Mouse (Mus musculus): ENCODE data around the gene Tmcc3. TPM values are rescaled to one million over a fixed set of nuclear protein-coding genes. Genes with fewer than 3 reads are reported as not detected.

The Tmcc3 gene
- total RNA-seq, 1 experiment = 7.0 TPM

DNA sequence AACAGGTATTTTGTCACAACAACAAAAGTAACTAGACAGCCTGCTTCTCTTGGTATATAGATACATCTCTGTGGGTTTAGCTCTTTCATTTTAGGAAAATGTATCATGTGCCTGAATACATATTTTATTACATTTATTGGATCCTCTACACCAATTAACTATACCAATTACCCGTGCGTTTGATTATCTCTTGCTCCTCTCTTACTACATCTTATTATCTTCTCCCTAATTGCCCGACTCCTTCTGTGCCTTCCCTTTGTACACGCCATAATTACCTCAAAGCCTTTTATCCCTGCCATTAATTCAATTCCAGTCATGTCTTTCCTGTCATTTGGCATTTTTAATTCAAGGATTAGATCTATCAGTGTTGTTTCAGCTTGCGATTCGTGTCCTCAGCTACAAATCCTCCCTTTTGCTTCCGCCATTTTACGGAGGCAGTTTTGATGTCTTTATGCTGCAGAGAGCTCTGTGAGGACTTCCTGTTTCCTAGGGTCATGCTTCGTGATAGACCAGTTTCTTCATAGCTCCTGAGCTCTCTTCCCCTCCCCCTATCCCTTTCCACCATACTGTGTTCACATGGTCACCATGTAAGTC, 7.6 kb upstream of the Tmcc3 start:
- Histone ChIP-seq H3K4me3 (ENCODE audit: insufficient read depth in 1 of 2, low read depth in 1 of 2, low read length in 2 of 2, poor library complexity in 1 of 2, severe bottlenecking in 1 of 2) (no peak overlapping the region), H3K4me1 (ENCODE audit: control insufficient read depth in 2 of 2, insufficient read depth in 2 of 2, low read length in 2 of 2, poor library complexity in 1 of 2) (no peaks in the 10 kb centered on the region), H3K9ac (ENCODE audit: insufficient read depth, low read depth, low read length, poor library complexity, severe bottlenecking) (no peak overlapping the region), H3K27ac (ENCODE audit: insufficient read depth, low read depth, low read length, poor library complexity, severe bottlenecking) (no peak overlapping the region), H3K36me3 (ENCODE audit: control insufficient read depth, insufficient read depth, low read length, poor library complexity, severe bottlenecking) (no peaks in the 10 kb centered on the region), H3K9me3 (ENCODE audit: control insufficient read depth, insufficient read depth, low read depth, low read length) (no peaks in the 10 kb centered on the region)
- TF ChIP-seq ZNF384 (IDR thresholded peaks at IDR 0.05; ENCODE audit: low read depth, low read length) (no peak), HCFC1 (IDR thresholded peaks at IDR 0.05; ENCODE audit: borderline replicate concordance, insufficient read depth, low read length) (no peak), ZC3H11A (IDR thresholded peaks at IDR 0.05; ENCODE audit: borderline replicate concordance, low read depth, low read length) (no peak), MAFK (IDR thresholded peaks at IDR 0.05; ENCODE audit: insufficient read depth, low read depth, low read length) (no peak), CHD2 (IDR thresholded peaks at IDR 0.05; ENCODE audit: low read depth, low read length) (no peak)
- DNase-seq (ENCODE audit: low read depth, low spot score) = no peak
- in situ Hi-C loops (cut with MboI; ENCODE audit: low sequenced_read_pairs in 2 of 2, unreplicated experiment in 2 of 2) = no loop called here

DNA sequence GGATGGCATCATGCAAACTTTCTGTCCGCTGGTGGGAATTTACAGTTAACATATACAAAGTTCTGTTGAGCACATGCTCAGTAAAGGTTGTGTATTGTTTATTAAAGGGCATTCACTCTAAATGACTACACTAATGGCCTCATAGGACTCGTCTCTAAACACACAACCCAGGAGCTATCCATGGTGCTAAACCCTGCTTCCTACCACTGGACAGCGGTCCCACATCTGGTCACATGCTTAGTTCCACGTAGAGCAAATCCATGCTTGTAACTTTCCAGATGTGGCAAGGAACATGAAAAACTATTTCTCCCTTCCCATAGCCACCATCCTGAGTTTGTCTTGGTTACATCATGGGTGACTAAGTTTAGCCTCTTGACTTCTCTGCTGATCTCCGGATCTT, 6.2 kb upstream of the Tmcc3 start:
- Histone ChIP-seq H3K4me1 (ENCODE audit: control insufficient read depth in 2 of 2, insufficient read depth in 2 of 2, low read length in 2 of 2, poor library complexity in 1 of 2) (no peaks in the 10 kb centered on the region), H3K9ac (ENCODE audit: insufficient read depth, low read depth, low read length, poor library complexity, severe bottlenecking) (no peak overlapping the region), H3K36me3 (ENCODE audit: control insufficient read depth, insufficient read depth, low read length, poor library complexity, severe bottlenecking) (no peaks in the 10 kb centered on the region), H3K27ac (ENCODE audit: insufficient read depth, low read depth, low read length, poor library complexity, severe bottlenecking) (no peak overlapping the region), H3K4me3 (ENCODE audit: insufficient read depth in 1 of 2, low read depth in 1 of 2, low read length in 2 of 2, poor library complexity in 1 of 2, severe bottlenecking in 1 of 2) (no peak overlapping the region), H3K9me3 (ENCODE audit: control insufficient read depth, insufficient read depth, low read depth, low read length) (no peaks in the 10 kb centered on the region)
- DNase-seq (ENCODE audit: low read depth, low spot score) = peak; percentile 31
- in situ Hi-C loops (cut with MboI; ENCODE audit: low sequenced_read_pairs in 2 of 2, unreplicated experiment in 2 of 2) = no loop called here
- TF ChIP-seq ZNF384 (IDR thresholded peaks at IDR 0.05; ENCODE audit: low read depth, low read length) (no peak), MAFK (IDR thresholded peaks at IDR 0.05; ENCODE audit: insufficient read depth, low read depth, low read length) (no peak)

DNA sequence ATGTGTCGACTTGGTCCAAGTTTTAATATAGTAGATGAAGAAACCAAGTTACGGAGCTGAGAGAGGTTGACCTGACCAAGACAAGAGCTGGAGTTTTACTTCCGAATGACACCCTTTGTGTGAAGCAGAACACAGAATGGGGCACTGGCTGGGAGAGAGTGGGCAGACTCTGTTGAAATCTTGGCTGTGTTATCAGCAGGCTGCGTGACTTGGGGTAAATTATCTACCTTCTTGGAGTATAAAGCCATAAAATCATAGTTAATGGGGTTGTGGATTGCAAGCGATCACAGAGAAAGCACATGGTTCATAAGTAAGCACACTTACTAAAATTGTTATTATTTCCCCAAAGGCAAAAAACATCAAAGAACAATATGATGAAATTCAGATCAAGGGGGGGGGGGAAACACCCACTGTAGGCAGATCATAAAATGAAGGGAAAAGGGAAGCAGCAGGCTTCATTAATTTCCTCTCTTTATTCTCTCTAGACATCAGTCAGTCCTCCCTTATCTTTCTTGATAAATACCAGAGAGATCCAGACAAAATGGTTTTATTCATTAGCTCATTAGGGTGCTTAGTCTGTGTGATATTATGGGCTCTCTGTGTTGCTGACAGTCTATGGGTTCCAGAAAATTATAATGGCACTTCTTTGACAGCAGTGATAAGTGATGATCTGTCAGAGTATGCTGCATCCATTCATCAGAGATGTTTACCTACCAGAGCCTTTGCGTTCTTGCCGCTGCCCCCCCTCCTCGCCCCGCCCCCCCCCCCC, 1.1 kb upstream of the Tmcc3 start:
- DNase-seq (ENCODE audit: low read depth, low spot score) = no peak
- no peak overlapping the region for H3K9ac ChIP-seq (ENCODE audit: insufficient read depth, low read depth, low read length, poor library complexity, severe bottlenecking)
- H3K9me3 ChIP-seq (ENCODE audit: control insufficient read depth, insufficient read depth, low read depth, low read length) = no peaks in the 10 kb centered on the region
- TF ChIP-seq HCFC1 (IDR thresholded peaks at IDR 0.05; ENCODE audit: borderline replicate concordance, insufficient read depth, low read length) (no peak), CHD2 (IDR thresholded peaks at IDR 0.05; ENCODE audit: low read depth, low read length) (no peak), MAFK (IDR thresholded peaks at IDR 0.05; ENCODE audit: insufficient read depth, low read depth, low read length) (no peak), ZNF384 (IDR thresholded peaks at IDR 0.05; ENCODE audit: low read depth, low read length) (no peak), ZC3H11A (IDR thresholded peaks at IDR 0.05; ENCODE audit: borderline replicate concordance, low read depth, low read length) (no peak)
- no peak overlapping the region for H3K4me3 ChIP-seq (ENCODE audit: insufficient read depth in 1 of 2, low read depth in 1 of 2, low read length in 2 of 2, poor library complexity in 1 of 2, severe bottlenecking in 1 of 2)
- H3K27ac ChIP-seq (ENCODE audit: insufficient read depth, low read depth, low read length, poor library complexity, severe bottlenecking) = no peak overlapping the region
- in situ Hi-C loops (cut with MboI; ENCODE audit: low sequenced_read_pairs in 2 of 2, unreplicated experiment in 2 of 2) = no loop called here
- H3K36me3 ChIP-seq (ENCODE audit: control insufficient read depth, insufficient read depth, low read length, poor library complexity, severe bottlenecking) = no peaks in the 10 kb centered on the region
- H3K4me1 ChIP-seq (ENCODE audit: control insufficient read depth in 2 of 2, insufficient read depth in 2 of 2, low read length in 2 of 2, poor library complexity in 1 of 2) = peaks cover 0 to 2% of the 10 kb centered on the region in 2 experiments; a peak in 1 of 4 replicates

DNA sequence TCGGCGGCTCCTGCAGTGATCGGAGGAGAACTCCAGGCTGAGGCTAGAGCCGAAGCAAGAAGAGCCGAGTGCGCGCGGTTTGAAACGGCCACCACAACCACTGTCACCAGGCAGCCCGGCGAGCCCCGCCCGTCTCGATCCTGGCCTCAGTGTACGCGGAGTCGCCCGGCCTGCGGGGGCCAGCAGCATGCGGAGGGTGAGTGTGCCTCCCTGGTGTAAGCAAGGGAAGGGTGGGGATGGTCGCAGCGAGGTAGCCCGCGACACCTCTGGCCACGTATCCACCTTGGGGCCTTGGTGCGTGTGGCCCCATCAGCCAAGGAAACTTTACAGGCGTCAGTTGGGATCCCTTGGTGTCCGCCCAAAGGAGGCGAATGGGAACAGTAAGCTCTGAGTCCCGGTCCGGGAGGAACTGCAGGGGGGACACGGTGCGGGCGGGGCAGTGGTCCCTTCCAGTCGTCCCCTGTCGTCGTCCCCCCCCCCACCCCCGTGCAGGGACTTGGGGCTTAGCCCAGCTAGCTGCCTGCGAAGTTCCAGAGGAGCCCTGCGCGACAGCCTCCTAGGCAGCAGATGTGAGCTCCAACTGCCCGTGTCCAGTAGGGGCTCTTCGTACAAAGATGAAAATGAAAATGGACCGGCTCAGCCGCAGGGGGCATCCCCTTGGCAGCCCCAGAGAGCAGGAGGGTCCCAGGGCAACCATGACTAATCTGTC, 412 bp downstream of the Tmcc3 start:
- H3K27ac ChIP-seq (ENCODE audit: insufficient read depth, low read depth, low read length, poor library complexity, severe bottlenecking) = no peak overlapping the region
- peaks cover 0 to 2% of the 10 kb centered on the region in 2 experiments; a peak in 1 of 4 replicates for H3K4me1 ChIP-seq (ENCODE audit: control insufficient read depth in 2 of 2, insufficient read depth in 2 of 2, low read length in 2 of 2, poor library complexity in 1 of 2)
- H3K4me3 ChIP-seq (ENCODE audit: insufficient read depth in 1 of 2, low read depth in 1 of 2, low read length in 2 of 2, poor library complexity in 1 of 2, severe bottlenecking in 1 of 2) = peak overlapping the region; percentile 60 to 75
- DNase-seq (ENCODE audit: low read depth, low spot score) = no peak
- in situ Hi-C loops (cut with MboI; ENCODE audit: low sequenced_read_pairs in 2 of 2, unreplicated experiment in 2 of 2) = no loop called here
- H3K36me3 ChIP-seq (ENCODE audit: control insufficient read depth, insufficient read depth, low read length, poor library complexity, severe bottlenecking) = no peaks in the 10 kb centered on the region
- no peak for TF ChIP-seq ZNF384 (IDR thresholded peaks at IDR 0.05; ENCODE audit: low read depth, low read length)
- no peak for TF ChIP-seq ZC3H11A (IDR thresholded peaks at IDR 0.05; ENCODE audit: borderline replicate concordance, low read depth, low read length)
- no peak for TF ChIP-seq HCFC1 (IDR thresholded peaks at IDR 0.05; ENCODE audit: borderline replicate concordance, insufficient read depth, low read length)
- TF ChIP-seq CHD2 (IDR thresholded peaks at IDR 0.05; ENCODE audit: low read depth, low read length) = no peak
- TF ChIP-seq MAFK (IDR thresholded peaks at IDR 0.05; ENCODE audit: insufficient read depth, low read depth, low read length) = no peak
- no peaks in the 10 kb centered on the region for H3K9me3 ChIP-seq (ENCODE audit: control insufficient read depth, insufficient read depth, low read depth, low read length)
- H3K9ac ChIP-seq (ENCODE audit: insufficient read depth, low read depth, low read length, poor library complexity, severe bottlenecking) = peak overlapping the region; percentile 71
